Mouse (Mus musculus) thymus, postnatal 4 days (tissue): ENCODE data around the gene Vmn1r2.
"Not testable (repeated sequence)": the region's sequence is repeated elsewhere in the genome, so short reads cannot be mapped to it uniquely, and the experiment has no call there.

Source experiments
- DNase-seq: peaks from one replicate; pipeline ENCODE4 v3.0.0; 2021

Gene Vmn1r2

DNA sequence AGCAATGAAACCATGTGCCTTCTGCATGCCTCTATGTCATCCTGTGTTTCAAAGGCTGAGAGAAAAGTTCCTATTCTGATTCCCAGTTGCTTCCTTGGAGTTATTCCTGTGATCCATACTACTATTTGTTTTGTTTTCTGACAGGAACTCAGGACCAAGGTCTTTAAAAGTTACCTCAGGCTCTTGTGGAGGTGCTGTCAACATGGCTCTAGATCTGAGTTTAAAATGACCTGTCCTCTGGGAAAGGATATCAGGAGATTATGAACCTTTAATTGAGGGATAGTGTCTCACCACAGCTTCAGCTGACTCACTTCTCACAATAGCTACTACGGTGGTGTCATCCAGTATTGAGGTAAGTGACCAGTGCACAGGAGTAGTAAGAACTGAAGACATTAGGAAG lies at the start of gene Vmn1r2:
Vmn1r2 (plus strand) TSS at position 301 of the 400 bp plus-strand sequence.
- DNase-seq: not testable (repeated sequence)

DNA sequence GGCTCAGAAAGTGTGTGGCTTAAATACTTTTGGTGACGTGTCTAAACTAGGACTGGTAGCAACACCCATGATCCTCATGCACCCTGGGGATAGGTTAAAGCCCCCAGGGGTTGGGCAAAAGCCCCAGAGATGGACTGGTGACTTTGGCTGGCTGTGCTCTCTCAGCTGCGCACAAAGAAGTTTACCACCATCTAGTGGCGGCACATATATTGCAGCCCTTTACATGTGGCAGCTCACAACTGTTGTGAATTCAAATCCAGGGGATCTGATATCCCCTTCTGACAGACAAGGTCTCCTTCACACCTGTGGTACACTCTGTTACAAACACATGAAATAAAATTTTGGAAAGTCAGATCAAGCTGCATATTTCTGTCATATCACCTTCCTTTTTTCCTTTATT lies 19.2 kb upstream of the Vmn1r2 start:
- DNase-seq: not testable (repeated sequence)

DNA sequence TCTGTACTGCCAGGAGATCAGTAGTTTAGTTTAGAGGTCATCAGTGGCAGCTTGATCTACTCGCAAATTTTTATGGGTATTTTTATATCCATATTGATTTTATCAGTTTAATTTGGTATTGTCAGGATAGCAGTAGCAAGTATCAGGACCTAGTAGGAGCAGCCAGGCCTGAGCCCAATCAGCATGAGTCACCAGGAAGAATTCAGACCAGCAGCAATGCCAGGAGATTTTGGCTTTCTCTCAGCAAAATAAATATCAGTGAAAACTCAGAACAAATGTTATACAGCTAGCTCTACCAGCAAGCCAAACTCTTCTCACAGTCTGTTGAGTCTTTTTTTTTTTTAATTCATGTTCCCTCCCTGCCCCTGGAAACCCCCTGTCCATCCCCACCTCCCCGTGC lies 13.8 kb upstream of the Vmn1r2 start:
- not testable (repeated sequence) for DNase-seq

DNA sequence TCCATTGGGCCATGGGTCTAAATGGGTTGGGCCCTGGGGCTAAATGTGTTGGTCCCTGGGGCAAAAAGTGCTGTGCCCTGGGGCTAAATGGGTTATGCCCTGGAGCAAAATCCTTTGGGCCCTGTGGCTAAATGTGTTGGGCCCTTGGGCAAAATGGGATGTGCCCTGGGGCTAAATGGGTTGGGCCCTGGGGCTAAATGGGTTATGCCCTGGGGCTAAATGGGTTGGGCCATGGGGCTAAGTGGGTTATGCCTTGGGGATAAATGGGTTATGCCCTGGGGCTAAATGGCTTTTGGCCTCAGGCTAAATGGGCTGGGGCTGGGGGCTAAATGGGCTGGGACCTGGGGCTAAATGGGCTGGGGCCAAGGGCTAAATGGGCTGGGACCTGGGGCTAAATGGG lies 2.7 kb upstream of the Vmn1r2 start:
- not testable (repeated sequence) for DNase-seq

DNA sequence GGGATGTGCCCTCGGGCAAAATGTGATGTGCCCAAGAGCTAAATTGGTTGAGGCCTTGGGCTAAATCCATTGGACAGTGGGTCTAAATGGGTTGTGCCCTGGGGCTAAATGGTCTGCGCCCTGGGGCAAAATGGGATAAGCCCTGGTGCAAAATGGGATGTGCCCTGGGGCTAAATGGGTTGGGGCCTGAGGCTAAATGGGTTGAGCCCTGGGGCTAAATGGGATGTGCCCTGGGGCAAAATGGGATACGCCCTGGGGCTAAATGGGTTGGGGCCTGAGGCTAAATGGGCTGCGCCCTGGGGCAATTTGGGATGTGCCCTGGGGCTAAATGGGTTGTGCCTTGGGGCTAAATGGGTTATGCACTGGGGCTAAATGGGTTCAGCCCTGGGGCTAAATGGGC lies 2.1 kb upstream of the Vmn1r2 start:
- peak; percentile 16 for DNase-seq

DNA sequence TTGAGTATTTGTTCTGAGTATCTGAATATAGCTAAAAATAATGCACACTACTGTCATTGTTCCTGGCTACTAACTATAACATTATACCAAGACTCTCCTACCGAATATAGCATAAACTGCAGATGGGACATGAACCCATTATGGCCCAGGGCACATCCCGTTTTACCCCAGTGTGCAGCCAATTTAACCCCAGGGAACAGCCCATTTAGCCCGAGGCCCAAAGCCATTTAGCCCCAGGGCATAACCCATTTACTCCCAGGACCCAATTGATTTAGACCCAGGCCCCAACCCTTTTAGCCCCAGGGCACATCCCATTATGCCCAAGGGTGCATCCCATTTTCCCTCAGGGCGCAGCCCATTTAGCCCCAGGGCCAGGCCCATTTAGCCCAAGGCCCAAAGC lies 7.5 kb downstream of the Vmn1r2 start:
- DNase-seq: not testable (repeated sequence)

DNA sequence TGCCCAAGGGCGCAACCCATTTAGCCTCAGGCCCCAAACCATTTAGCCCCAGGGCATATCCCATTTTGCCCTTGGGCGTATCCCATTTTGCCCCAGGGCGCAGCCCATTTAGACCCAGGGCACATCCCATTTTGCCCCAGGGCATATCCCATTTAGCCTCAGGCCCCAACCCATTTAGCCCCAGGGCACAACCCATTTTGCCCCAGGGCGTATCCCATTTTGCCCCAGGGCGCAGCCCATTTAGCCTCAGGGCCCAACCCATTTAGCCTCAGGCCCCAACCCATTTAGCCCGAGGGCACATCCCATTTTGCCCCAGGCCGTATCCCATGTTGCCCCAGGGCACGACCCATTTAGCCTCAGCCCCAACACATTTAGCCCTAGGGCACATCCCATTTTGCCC lies 8.6 kb downstream of the Vmn1r2 start:
- DNase-seq: not testable (repeated sequence)

DNA sequence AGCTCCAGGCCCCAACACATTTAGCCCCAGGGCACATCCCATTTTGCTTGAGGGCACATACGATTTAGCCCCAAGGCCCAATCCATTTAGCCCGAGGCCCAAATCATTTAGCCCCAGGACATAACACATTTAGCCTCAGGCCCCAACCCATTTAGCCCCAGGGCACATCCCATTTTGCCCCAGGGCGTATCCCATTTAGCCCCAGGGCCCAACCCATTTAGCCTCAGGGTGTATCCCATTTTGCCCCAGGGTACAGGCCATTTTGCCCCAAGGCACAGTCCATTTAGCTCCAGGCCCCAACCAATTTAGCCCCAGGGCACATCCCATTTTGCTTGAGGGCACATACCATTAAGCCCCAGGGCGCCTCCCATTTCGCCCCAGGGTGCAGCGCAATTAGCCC lies 9.1 kb downstream of the Vmn1r2 start:
- not testable (repeated sequence) for DNase-seq

DNA sequence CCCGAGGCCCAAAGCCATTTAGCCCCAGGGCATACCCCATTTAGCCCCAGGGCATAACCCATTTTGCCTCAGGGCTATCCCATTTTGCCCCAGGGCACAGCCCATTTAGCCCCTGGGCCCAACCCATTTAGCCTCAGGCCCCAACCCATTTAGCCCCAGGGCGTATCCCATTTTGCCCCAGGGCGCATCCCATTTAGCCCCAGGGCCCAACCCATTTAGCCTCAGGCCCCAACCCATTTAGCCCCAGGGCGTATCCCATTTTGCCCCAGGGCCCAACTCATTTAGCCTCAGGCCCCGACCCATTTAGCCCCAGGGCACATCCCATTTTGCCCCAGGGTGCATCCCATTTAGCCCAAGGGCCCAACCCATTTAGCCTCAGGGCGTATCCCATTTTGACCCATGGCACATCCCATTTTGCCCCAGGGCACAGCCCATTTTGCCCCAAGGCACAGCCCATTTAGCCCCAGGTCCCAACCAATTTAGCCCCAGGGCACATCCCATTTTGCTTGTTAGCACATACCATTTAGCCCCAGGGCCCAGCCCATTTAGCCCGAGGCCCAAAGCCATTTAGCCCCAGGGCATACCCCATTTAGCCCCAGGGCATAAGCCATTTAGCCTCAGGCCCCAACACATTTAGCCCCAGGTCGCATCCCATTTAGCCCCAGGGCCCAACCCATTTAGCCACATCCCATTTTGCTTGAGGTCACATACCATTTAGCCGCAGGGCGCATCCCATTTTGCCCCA lies 9.8 kb downstream of the Vmn1r2 start:
- DNase-seq: not testable (repeated sequence)

DNA sequence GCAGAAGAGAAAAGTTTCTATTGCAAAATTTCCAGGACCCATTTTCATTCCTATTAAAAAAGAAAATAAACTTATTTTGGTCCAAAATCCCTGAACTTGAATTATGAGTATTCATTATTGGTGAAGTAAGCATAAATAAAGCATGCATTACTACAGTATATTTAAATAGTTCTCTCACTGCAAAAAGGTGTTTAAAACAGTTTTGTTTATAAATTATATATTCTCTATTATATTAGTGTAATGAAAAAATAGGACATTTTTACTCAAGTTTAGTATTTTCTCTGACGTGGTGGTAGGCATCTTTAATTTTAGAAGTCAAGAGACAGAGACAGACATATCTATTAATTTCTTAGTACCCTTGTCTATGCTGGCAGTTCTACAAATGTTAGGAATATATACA lies 18.1 kb downstream of the Vmn1r2 start, which contains the start of gene Vmn1r3:
Vmn1r3 (minus strand) TSS at position 101 of the 400 bp plus-strand sequence.
- not testable (repeated sequence) for DNase-seq

DNA sequence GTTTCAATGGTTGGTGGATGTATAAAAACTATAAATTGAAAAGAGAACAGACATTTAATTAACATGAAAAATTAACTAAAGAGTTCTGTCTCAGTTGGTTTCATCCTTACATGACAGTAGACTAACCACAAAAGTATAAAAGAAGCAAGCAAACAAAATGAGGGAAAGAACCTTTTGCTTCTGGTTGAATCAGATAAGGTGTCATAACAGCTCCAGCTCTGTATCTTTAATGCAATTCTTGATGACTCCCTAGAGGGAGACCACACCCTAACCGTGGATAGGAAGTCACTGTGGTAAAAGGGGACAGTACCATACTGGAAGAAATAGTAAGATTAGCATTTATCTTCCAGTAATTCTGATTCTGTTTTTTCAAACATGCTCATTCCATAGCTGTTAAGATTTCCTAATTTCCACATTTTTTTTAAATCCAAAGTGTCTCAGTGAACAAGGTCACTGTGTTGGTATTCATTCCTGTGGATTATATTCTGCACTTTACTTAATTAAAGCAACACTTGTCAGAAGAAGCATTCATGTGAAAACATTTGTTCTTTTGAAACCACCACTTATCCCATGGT lies 42.6 kb downstream of the Vmn1r2 start:
- not testable (repeated sequence) for DNase-seq

DNA sequence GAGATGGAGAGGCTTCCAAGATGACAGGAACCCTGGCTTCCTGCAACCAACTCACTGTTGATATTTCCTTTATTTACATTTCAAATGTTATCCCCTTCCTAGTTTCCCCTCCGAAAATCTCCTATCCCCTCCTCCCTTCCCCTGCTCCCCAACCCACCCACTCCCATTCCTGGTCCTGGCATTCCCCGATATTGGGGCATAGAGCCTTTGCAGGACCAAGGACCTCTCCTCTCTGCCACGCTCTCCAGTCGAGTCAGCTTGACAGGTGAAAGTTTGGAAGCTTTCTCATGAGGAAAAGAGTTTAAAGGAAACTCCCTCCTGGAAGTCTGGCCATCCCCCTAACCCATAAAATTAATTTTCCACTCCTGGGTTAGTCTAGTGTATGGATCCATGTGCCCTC lies 46.2 kb downstream of the Vmn1r2 start:
- DNase-seq: not testable (repeated sequence)

DNA sequence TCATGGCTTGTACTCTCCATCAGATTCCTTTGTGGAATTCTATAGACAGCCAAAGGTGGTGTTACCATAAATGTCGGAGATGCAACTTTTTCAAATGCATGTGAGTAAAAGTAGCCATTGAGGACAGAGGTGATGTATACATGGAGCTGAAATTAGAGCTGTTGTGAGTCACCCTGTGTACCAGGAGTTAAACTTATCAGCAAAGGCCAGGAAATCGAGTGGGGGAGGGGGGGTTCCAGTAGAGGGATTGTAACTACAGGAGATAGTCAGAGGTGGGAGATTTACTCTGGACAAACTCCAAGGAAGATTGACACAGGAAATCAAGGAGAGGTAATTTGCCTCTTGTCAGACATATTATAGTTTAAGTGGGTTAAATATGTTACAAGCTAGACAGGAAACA lies 49.3 kb downstream of the Vmn1r2 start:
- not testable (repeated sequence) for DNase-seq
